Mouse (Mus musculus) ES-E14 (cell line): ENCODE measurements around the gene Nrap. TPM values are rescaled to one million over a fixed set of nuclear protein-coding genes. Genes with fewer than 3 reads are reported as not detected.

Source experiments
- DNase-seq: peaks from one replicate; pipeline ENCODE4 v3.0.0-alpha.2; 2013; ENCODE audit warnings: low read depth, low spot score
- H3K27ac ChIP-seq: 2 replicates; pipeline ENCODE4 v1.5.1; 2012; ENCODE audit warnings: low read depth, mild to moderate bottlenecking, low read length, moderate library complexity, mixed read lengths; ENCODE audit not compliant: poor library complexity, insufficient read depth, severe bottlenecking
- H3K36me3 ChIP-seq: 2 replicates; pipeline ENCODE4 v1.6.1; 2012; ENCODE audit warnings: mild to moderate bottlenecking, low read length, moderate library complexity, mixed read lengths; ENCODE audit not compliant: control insufficient read depth, poor library complexity, insufficient read depth, severe bottlenecking
- H3K4me1 ChIP-seq, 2 experiments: fragments of 150-350 bp in 1 of 2; sonication (generic) in 1 of 2; 2 replicates each; pipeline ENCODE4 v1.6.1; 2012; ENCODE audit warnings: low read length in 2 of 2, mild to moderate bottlenecking in 1 of 2, mixed read lengths in 1 of 2; ENCODE audit not compliant: control insufficient read depth in 2 of 2, insufficient read depth in 2 of 2, poor library complexity in 1 of 2
- H3K4me3 ChIP-seq, 2 experiments: fragments of 150-350 bp in 1 of 2; sonication (generic) in 1 of 2; 2 replicates each; pipeline ENCODE4 v1.5.1; 2012; ENCODE audit warnings: low read length in 2 of 2, low read depth in 1 of 2, mild to moderate bottlenecking in 1 of 2, mixed read lengths in 1 of 2; ENCODE audit not compliant: insufficient read depth in 1 of 2, poor library complexity in 1 of 2, severe bottlenecking in 1 of 2
- H3K9ac ChIP-seq: 2 replicates; pipeline ENCODE4 v1.6.1; 2012; ENCODE audit warnings: low read depth, mild to moderate bottlenecking, low read length, mixed read lengths; ENCODE audit not compliant: poor library complexity, insufficient read depth, severe bottlenecking
- H3K9me3 ChIP-seq: fragments of 150-350 bp; sonication (generic); 2 replicates; pipeline ENCODE4 v1.6.1; 2012; ENCODE audit warnings: low read depth, mild to moderate bottlenecking, low read length; ENCODE audit not compliant: control insufficient read depth, insufficient read depth
- CHD2 ChIP-seq: IDR thresholded peaks from 2 replicates; pipeline ENCODE4 v1.6.1; 2014; ENCODE audit warnings: mild to moderate bottlenecking, low read depth, low read length, inconsistent platforms
- HCFC1 ChIP-seq: IDR thresholded peaks from 2 replicates; pipeline ENCODE4 v1.6.1; 2012; ENCODE audit warnings: low read length, inconsistent platforms, borderline replicate concordance; ENCODE audit not compliant: insufficient read depth
- MAFK ChIP-seq: IDR thresholded peaks from 2 replicates; pipeline ENCODE4 v1.6.1; 2014; ENCODE audit warnings: mild to moderate bottlenecking, low read depth, low read length, inconsistent platforms; ENCODE audit not compliant: insufficient read depth
- ZC3H11A ChIP-seq: IDR thresholded peaks from 2 replicates; pipeline ENCODE4 v1.6.1; 2012; ENCODE audit warnings: low read depth, mild to moderate bottlenecking, inconsistent platforms, low read length, borderline replicate concordance
- ZNF384 ChIP-seq: IDR thresholded peaks from 2 replicates; pipeline ENCODE4 v1.6.1; 2012; ENCODE audit warnings: low read depth, low read length, inconsistent platforms
- in situ Hi-C, 2 experiments: fragments of 600-800 bp; cut with MboI; formaldehyde crosslinking; loops; one replicate each; pipeline ENCODE4 v1.15.1; 2025; ENCODE audit warnings: low sequenced_read_pairs in 2 of 2, inconsistent platforms in 1 of 2; ENCODE audit not compliant: unreplicated experiment in 2 of 2
- total RNA-seq: library from RNA; depleted of rRNA; stranded (reverse); fragments of 300-350 nt; gene quantifications from 2 replicates; pipeline ENCODE4 v1.2.3, GENCODE M21; 2012

Nrap gene
- total RNA-seq, 1 experiment, result 0.09 TPM

DNA sequence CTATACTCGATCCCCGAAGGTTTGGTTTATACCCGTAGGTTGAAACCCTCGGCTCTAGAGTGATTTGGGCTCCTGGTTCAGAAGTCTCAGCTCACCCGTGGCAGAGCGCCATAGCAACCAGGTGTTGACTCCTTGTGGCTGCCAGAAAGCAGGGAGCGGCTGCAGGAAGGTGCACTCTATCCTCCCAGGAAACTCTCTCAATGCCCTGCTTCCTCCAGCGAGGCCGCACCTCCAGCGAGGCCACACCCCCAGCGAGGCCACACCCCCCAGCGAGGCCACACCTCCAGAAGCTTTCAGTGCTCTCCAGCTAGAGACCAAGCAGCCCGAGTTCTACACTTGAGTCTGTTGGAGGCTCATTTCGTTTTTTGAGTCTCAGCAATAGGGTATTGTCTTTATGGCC lies 10.4 kb upstream of the Nrap start:
- no peak overlapping the region for H3K27ac ChIP-seq
- DNase-seq, result peak; percentile 77

DNA sequence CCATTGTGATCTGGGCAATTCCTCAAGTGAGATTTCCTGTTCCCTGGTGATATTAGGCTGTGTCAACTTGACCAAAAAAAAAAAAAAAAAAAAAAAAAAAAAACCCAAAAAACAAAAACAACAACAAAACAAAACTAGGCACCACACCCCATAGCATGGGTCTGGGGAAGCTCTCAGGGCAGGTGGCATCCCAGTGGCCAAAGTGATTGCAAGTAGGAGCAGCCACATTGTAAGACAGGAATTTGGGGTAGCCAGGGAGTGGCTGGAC lies 8.6 kb upstream of the Nrap start:
- no peak for DNase-seq
- H3K36me3 ChIP-seq, result no peaks in the 10 kb centered on the region
- no peak overlapping the region for H3K4me3 ChIP-seq
- no peak overlapping the region for H3K27ac ChIP-seq
- H3K9me3 ChIP-seq, result no peaks in the 10 kb centered on the region
- H3K9ac ChIP-seq, result no peak overlapping the region
- TF ChIP-seq HCFC1, result no peak
- TF ChIP-seq ZNF384, result peak; percentile 60; the same call in 1 of the 2 replicates
- in situ Hi-C loops, result no loop called here
- peaks cover 0 to 2% of the 10 kb centered on the region in 2 experiments; a peak in 1 of 4 replicates for H3K4me1 ChIP-seq

More for the DNA sequence above, 10.4 kb upstream of the Nrap start:
- in situ Hi-C loops, result no loop called here
- Histone ChIP-seq H3K4me1 (peaks cover 0 to 2% of the 10 kb centered on the region in 2 experiments; a peak in 1 of 4 replicates), H3K36me3 (no peaks in the 10 kb centered on the region), H3K4me3 (no peak overlapping the region), H3K9me3 (no peaks in the 10 kb centered on the region), H3K9ac (no peak overlapping the region)
- no peak for TF ChIP-seq ZC3H11A
- no peak for TF ChIP-seq ZNF384
- no peak for TF ChIP-seq MAFK
- no peak for TF ChIP-seq HCFC1
- TF ChIP-seq CHD2, result no peak

DNA sequence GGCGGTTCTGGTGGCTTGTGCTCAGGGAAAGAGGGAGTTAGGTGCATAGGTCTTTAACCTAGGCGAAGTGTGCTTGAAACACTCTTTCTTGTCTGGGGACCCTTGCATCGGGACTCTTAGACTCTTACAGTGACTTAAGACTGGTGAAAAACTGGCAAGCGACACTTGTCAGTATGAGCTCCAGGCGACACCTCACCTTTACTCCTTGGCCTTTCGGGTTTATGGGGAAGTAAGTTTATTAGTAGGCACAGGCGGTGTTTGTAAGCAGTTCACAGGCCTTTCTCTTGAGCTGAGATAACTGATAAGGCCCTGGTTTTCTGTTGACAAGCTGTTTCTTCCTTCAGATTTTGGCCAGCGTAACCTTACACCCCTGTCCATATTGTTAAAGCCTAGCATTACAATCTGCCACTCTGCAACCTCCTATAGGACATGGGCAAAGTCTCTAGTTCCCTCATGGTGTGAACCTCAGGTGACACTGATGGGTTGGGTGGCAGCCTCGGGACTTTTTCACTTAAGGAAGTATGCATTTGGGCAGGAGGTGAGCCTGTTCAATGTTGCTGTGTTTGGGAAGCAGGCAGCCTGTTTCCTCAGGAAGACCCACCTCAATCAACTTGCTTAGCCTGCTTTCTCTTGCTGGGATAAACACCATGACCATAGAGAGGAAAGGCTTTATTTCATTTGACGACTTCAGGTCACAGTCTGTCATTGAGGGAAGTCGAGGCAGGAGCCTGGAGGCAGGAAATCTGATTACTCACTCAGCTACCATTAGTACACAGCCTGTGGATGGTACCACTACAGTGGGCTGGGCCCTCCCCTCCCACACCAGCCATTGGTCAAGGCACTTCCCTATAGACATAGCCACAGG lies 8.1 kb upstream of the Nrap start:
- H3K36me3 ChIP-seq, result no peaks in the 10 kb centered on the region
- TF ChIP-seq CHD2 (no peak), HCFC1 (no peak), ZNF384 (no peak), ZC3H11A (no peak), MAFK (no peak)
- no peak overlapping the region for H3K27ac ChIP-seq
- no peak for DNase-seq
- no peaks in the 10 kb centered on the region for H3K9me3 ChIP-seq
- in situ Hi-C loops, result no loop called here
- peak overlapping the region; percentile 27 for H3K9ac ChIP-seq
- H3K4me3 ChIP-seq, result peak overlapping the region; percentile 50 to 64
- H3K4me1 ChIP-seq, result peaks cover 0 to 2% of the 10 kb centered on the region in 2 experiments; a peak in 1 of 4 replicates

DNA sequence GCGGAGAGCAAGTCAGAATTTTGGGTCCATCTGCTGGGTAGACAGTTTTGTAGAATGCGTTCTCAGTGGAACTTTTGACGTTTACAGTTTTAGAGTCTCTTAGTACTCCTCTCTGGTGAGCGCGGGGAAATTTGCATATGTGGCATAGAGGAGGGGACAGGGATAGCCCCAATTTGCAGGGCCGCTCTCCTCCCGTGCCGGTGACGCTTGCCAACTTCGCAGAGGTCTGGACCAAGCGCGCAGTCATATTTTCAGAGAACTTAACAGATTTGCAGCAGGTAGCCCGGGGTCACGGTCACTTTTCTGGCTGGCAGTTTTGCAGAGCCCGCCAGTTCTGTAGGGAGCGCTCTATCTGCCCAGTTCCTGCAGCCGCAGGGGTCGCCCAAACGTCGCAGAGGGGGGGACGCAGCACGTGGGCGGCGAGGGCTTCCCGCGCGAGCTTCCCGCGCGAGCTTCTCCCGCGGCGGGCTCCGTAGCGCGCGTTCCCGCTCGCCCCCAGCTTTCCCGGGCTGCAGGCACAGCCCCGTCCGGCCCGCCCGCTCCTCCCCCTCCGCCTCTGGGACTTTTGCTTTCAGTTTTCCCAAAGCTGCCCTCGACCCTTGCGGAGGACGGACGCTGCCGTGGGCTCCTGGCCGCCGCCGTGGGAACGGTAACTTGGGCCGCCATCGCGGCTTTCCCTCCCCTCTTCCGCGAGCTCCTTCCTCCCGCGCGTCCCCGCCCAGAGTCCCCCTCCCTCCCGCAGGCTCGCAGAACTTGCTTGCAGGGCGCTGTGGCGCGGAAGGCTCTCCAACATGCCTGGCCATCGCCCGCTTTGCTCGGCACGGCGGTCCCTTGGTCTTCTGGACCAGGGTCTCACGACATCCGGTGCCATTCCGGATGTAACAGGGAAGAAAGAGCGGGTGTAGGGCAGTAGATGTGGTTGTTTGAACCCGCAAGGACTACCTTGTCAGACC lies 7.1 kb upstream of the Nrap start, which contains the start of gene Casp7:
Gene Casp7 (plus strand): TSS at position 461 of the 953 bp plus-strand sequence.
- peak within 1 kb of the TSS; percentile 58 to 64 for H3K4me3 ChIP-seq
- H3K27ac ChIP-seq, result no peak within 1 kb of the TSS
- peaks cover 0 to 2% of the 10 kb centered on the region in 2 experiments; a peak in 1 of 4 replicates for H3K4me1 ChIP-seq
- H3K36me3 ChIP-seq, result no peaks in the 10 kb centered on the region
- TF ChIP-seq CHD2 (0 out of 2 replicates have a peak, but pooled peaks have one; percentile 29), HCFC1 (no peak), ZC3H11A (0 out of 2 replicates have a peak, but pooled peaks have one; percentile 7)
- H3K9ac ChIP-seq, result peak within 1 kb of the TSS; percentile 27
- no peak for DNase-seq
- no peaks in the 10 kb centered on the region for H3K9me3 ChIP-seq
- in situ Hi-C loops, result no loop called here
